Mouse (Mus musculus) embryonic facial prominence, embryonic 13.5 days (tissue): ENCODE results near the gene Mthfsl. TPM values are rescaled to one million over a fixed set of nuclear protein-coding genes. Genes with fewer than 3 reads are reported as not detected.
"Not testable (repeated sequence)": the region's sequence is repeated elsewhere in the genome, so short reads cannot be mapped to it uniquely, and the experiment has no call there.

Experiments used
- ATAC-seq: fragments of 200-750 bp; cut with Nextera tagmentation; 2 replicates; pipeline ENCODE4 v1.8.0; 2017; ENCODE audit warnings: low read depth; ENCODE audit not compliant: insufficient number of reproducible peaks, insufficient read depth, low FRiP score, low TSS enrichment
- H3K27ac ChIP-seq: fragments of 300-500 bp; sonication (generic); 2 replicates; pipeline ENCODE4 v1.5.1; 2015; ENCODE audit warnings: moderate library complexity, mild to moderate bottlenecking, inconsistent platforms
- H3K27me3 ChIP-seq: fragments of 300-500 bp; sonication (generic); 2 replicates; pipeline ENCODE4 v1.6.1; 2015; ENCODE audit warnings: mild to moderate bottlenecking, inconsistent platforms
- H3K36me3 ChIP-seq: fragments of 300-500 bp; sonication (generic); 2 replicates; pipeline ENCODE4 v1.6.1; 2015; ENCODE audit warnings: mild to moderate bottlenecking, inconsistent platforms
- H3K4me1 ChIP-seq: fragments of 300-500 bp; sonication (generic); 2 replicates; pipeline ENCODE4 v1.6.1; 2015; ENCODE audit warnings: inconsistent platforms
- H3K4me2 ChIP-seq: fragments of 300-500 bp; sonication (generic); 2 replicates; pipeline ENCODE4 v1.6.1; 2015; ENCODE audit warnings: moderate library complexity, mild to moderate bottlenecking, inconsistent platforms
- H3K4me3 ChIP-seq: fragments of 300-500 bp; sonication (generic); 2 replicates; pipeline ENCODE4 v1.5.1; 2015; ENCODE audit warnings: mild to moderate bottlenecking, inconsistent platforms
- H3K9ac ChIP-seq: fragments of 300-500 bp; sonication (generic); 2 replicates; pipeline ENCODE4 v1.6.1; 2015; ENCODE audit warnings: mild to moderate bottlenecking, inconsistent platforms
- H3K9me3 ChIP-seq: fragments of 300-500 bp; sonication (generic); 2 replicates; pipeline ENCODE4 v1.6.1; 2016; ENCODE audit warnings: inconsistent platforms
- WGBS: fragments of 180-500 bp; shearing (Covaris S2); methylation state at CpG from one replicate; pipeline ENCODE4 v1.1.7; 2015; ENCODE audit warnings: mixed read lengths; 5-methylcytosine and 5-hydroxymethylcytosine counted together
- polyA plus RNA-seq: library from polyadenylated mRNA; unstranded; fragments of >200 nt; fragmentation: Nextera tagmentation; extraction: Ambion mirVana; gene quantifications from 2 replicates; pipeline ENCODE4 v1.2.1, GENCODE M21; 2015

The Mthfsl gene
- polyA plus RNA-seq, 1 experiment from 2014 or later, result 43.7 TPM

GRCm38 (mm10) chr9:88686719-88687118 lies 33.4 kb downstream of the Mthfsl start:
- 93% methylated on average over 1 of the region's 1 CpGs for WGBS

GRCm38 (mm10) chr9:88658341-88658740 lies 61.8 kb downstream of the Mthfsl start:
- not testable (repeated sequence) for H3K4me2 ChIP-seq, H3K9me3 ChIP-seq, H3K4me3 ChIP-seq, H3K27me3 ChIP-seq, H3K27ac ChIP-seq, H3K36me3 ChIP-seq, H3K9ac ChIP-seq, ATAC-seq, H3K4me1 ChIP-seq

More at GRCm38 (mm10) chr9:88686719-88687118, 33.4 kb downstream of the Mthfsl start:
- H3K4me2 ChIP-seq, H3K9me3 ChIP-seq, H3K4me3 ChIP-seq, ATAC-seq, H3K27me3 ChIP-seq, H3K4me1 ChIP-seq, H3K36me3 ChIP-seq, H3K9ac ChIP-seq, H3K27ac ChIP-seq: not testable (repeated sequence)

DNA sequence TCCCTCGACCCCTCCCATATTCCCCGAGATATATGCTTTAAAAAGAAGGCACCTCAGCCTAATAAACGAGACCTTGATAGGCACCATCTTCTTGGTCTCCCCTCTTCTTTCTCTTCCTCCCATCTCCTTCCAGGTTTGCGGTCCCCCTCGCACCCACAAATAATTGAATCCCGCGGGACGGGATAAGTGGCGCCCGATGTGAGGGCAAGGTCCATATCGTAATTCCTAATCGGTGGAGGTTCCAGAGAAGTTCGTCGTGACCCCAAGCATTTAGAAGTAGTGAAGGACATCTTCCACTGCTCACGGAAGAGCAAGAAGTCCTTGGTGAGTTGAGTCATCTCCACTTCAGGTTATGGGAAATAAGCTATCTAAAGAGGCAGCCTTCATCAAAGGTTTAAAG lies 69.4 kb downstream of the Mthfsl start:
- not testable (repeated sequence) for ATAC-seq, H3K4me1 ChIP-seq, H3K27ac ChIP-seq, H3K4me3 ChIP-seq, H3K9me3 ChIP-seq, H3K4me2 ChIP-seq, H3K27me3 ChIP-seq, H3K9ac ChIP-seq, H3K36me3 ChIP-seq
- WGBS, result 95% methylated on average over 13 of the region's 15 CpGs

Other genes with a start within 250 kb of the Mthfsl start
- gene Syncrip, start 237.7 kb downstream of the Mthfsl start, polyA plus RNA-seq, result 107 and 112 TPM in 2 replicates
- gene Zfp949, start 172.3 kb downstream of the Mthfsl start, polyA plus RNA-seq, result 13.7 and 17.8 TPM in 2 replicates
- gene Trim43a, start 139.4 kb downstream of the Mthfsl start, polyA plus RNA-seq, result 0.21 TPM in 1 of 2 replicates, not detected in the other
- gene Bcl2a1d, start 11.6 kb upstream of the Mthfsl start, polyA plus RNA-seq, result 0.38 and 0.39 TPM in 2 replicates
- 0.14 TPM in 1 of 2 replicates, not detected in the other for gene Trim43c, start 118.9 kb upstream of the Mthfsl start, polyA plus RNA-seq
- gene Bcl2a1a, start 236.6 kb upstream of the Mthfsl start, polyA plus RNA-seq, result not detected in 2 replicates